Mouse (Mus musculus) heart, postnatal 0 days (tissue): ENCODE data around the gene Lrrn4. TPM values are rescaled to one million over a fixed set of nuclear protein-coding genes. Genes with fewer than 3 reads are reported as not detected.

Experiments used
- ATAC-seq: fragments of 200-750 bp; cut with Nextera tagmentation; 2 replicates; pipeline ENCODE4 v1.8.0; 2017; ENCODE audit warnings: low read depth, moderate number of reproducible peaks, moderate library complexity; ENCODE audit not compliant: insufficient read depth
- DNase-seq: peaks from one replicate; pipeline ENCODE4 v3.0.0-alpha.2; 2016; ENCODE audit warnings: low spot score
- H3K27ac ChIP-seq: fragments of 300-500 bp; sonication (generic); 2 replicates; pipeline ENCODE4 v1.5.1; 2014; ENCODE audit warnings: low read depth, mild to moderate bottlenecking
- H3K27me3 ChIP-seq: fragments of 300-500 bp; sonication (generic); 2 replicates; pipeline ENCODE4 v1.6.1; 2014; ENCODE audit warnings: low read length, mixed read lengths; ENCODE audit not compliant: control insufficient read depth, insufficient read depth
- H3K36me3 ChIP-seq: fragments of 300-500 bp; sonication (generic); replicated peaks from 2 replicates; pipeline ENCODE4 v1.6.1; 2014; ENCODE audit warnings: low read length, mixed read lengths; ENCODE audit not compliant: control insufficient read depth, insufficient read depth
- H3K4me1 ChIP-seq: fragments of 300-500 bp; sonication (generic); 2 replicates; pipeline ENCODE4 v1.6.1; 2014; ENCODE audit warnings: antibody characterized with exemption; ENCODE audit not compliant: control insufficient read depth, insufficient read depth
- H3K4me2 ChIP-seq: fragments of 300-500 bp; sonication (generic); 2 replicates; pipeline ENCODE4 v1.6.1; 2014; ENCODE audit warnings: low read depth, mild to moderate bottlenecking, low read length, moderate library complexity
- H3K4me3 ChIP-seq: fragments of 300-500 bp; sonication (generic); 2 replicates; pipeline ENCODE4 v1.5.1; 2014; ENCODE audit warnings: low read depth, low read length
- H3K9ac ChIP-seq: fragments of 300-500 bp; sonication (generic); replicated peaks from 2 replicates; pipeline ENCODE4 v1.6.1; 2014; ENCODE audit warnings: low read depth, low read length, mixed read lengths
- H3K9me3 ChIP-seq: fragments of 300-500 bp; sonication (generic); replicated peaks from 2 replicates; pipeline ENCODE4 v1.6.1; 2016; ENCODE audit warnings: low read length; ENCODE audit not compliant: control insufficient read depth
- CTCF ChIP-seq: IDR thresholded peaks from 2 replicates; pipeline ENCODE4 v1.5.1; 2016; ENCODE audit warnings: antibody characterized with exemption, control low read depth, low read depth
- EP300 ChIP-seq: IDR thresholded peaks from 2 replicates; pipeline ENCODE4 v1.6.1; 2016; ENCODE audit warnings: antibody characterized with exemption, low read depth
- WGBS: fragments of 180-500 bp; shearing (Covaris S2); extraction: QIAGEN DNeasy Blood & Tissue Kit; methylation state at CpG from one replicate; pipeline ENCODE4 v1.1.7; 2014; 5-methylcytosine and 5-hydroxymethylcytosine counted together
- polyA plus RNA-seq: library from polyadenylated mRNA; unstranded; fragments of >200 nt; fragmentation: Nextera tagmentation; extraction: Ambion mirVana; gene quantifications from 2 replicates; pipeline ENCODE4 v1.2.1, GENCODE M21; 2015
- total RNA-seq: library from RNA; depleted of rRNA; stranded (reverse); fragments of >200 nt; gene quantifications from 2 replicates; pipeline ENCODE4 v1.2.3, GENCODE M21; 2014; ENCODE audit warnings: low replicate concordance; rRNA removed

Lrrn4 gene
- total RNA-seq (19.8 and 25.6 TPM in 2 replicates), polyA plus RNA-seq (8.5 and 8.6 TPM in 2 replicates)

- no peak for ATAC-seq
- no peak within 1 kb of the TSS for H3K27ac ChIP-seq
Measured at GRCm38 (mm10) chr2:132880844-132881645, at the start of gene Lrrn4. Lrrn4 (minus strand) TSS chr2:132880891.

GRCm38 (mm10) chr2:132928999-132929398 is 48.3 kb upstream of the Lrrn4 start:
- ATAC-seq: no peak
- WGBS: 79% methylated on average over 2 of the region's 2 CpGs
- TF ChIP-seq EP300 (no peak), CTCF (no peak)

More at GRCm38 (mm10) chr2:132880844-132881645, at the start of gene Lrrn4:
- Histone ChIP-seq H3K4me1 (no peaks in the 10 kb centered on the region), H3K36me3 (no peaks in the 10 kb centered on the region), H3K4me2 (peak within 1 kb of the TSS; percentile 70), H3K9me3 (no peaks in the 10 kb centered on the region), H3K4me3 (peak within 1 kb of the TSS; percentile 46), H3K27me3 (peaks cover 52% of the 10 kb centered on the region), H3K9ac (no peak within 1 kb of the TSS)
- no peak for DNase-seq
- 17% methylated on average over 12 of the region's 12 CpGs for WGBS
- TF ChIP-seq EP300 (no peak), CTCF (no peak)

GRCm38 (mm10) chr2:132927871-132928270 is 47.2 kb upstream of the Lrrn4 start:
- Histone ChIP-seq H3K36me3 (no peaks in the 10 kb centered on the region), H3K27ac (no peak overlapping the region), H3K9ac (no peak overlapping the region), H3K27me3 (no peaks in the 10 kb centered on the region), H3K9me3 (no peaks in the 10 kb centered on the region), H3K4me2 (no peak overlapping the region), H3K4me1 (no peaks in the 10 kb centered on the region), H3K4me3 (no peak overlapping the region)
- no peak for DNase-seq
- no peak for ATAC-seq
- WGBS: 38% methylated on average over 2 of the region's 2 CpGs
- TF ChIP-seq CTCF (no peak), EP300 (no peak)

More at GRCm38 (mm10) chr2:132928999-132929398, 48.3 kb upstream of the Lrrn4 start:
- Histone ChIP-seq H3K9me3 (no peaks in the 10 kb centered on the region), H3K36me3 (no peaks in the 10 kb centered on the region), H3K4me2 (no peak overlapping the region), H3K4me1 (no peaks in the 10 kb centered on the region), H3K27me3 (no peaks in the 10 kb centered on the region), H3K27ac (no peak overlapping the region), H3K9ac (no peak overlapping the region), H3K4me3 (no peak overlapping the region)
- no peak for DNase-seq

GRCm38 (mm10) chr2:132927298-132927697 is 46.6 kb upstream of the Lrrn4 start:
- H3K4me1 ChIP-seq: no peaks in the 10 kb centered on the region
- no peaks in the 10 kb centered on the region for H3K36me3 ChIP-seq
- H3K27me3 ChIP-seq: no peaks in the 10 kb centered on the region
- no peaks in the 10 kb centered on the region for H3K9me3 ChIP-seq
- DNase-seq (no peak), ATAC-seq (no peak)
- no peak overlapping the region for H3K4me2 ChIP-seq
- no peak overlapping the region for H3K9ac ChIP-seq
- 62% methylated on average over 2 of the region's 2 CpGs for WGBS
- TF ChIP-seq EP300 (no peak), CTCF (no peak)
- no peak overlapping the region for H3K4me3 ChIP-seq
- no peak overlapping the region for H3K27ac ChIP-seq

- 35% methylated on average over 8 of the region's 8 CpGs for WGBS
- Histone ChIP-seq H3K36me3 (no peaks in the 10 kb centered on the region), H3K4me2 (no peak overlapping the region), H3K4me3 (no peak overlapping the region), H3K27ac (no peak overlapping the region), H3K27me3 (no peaks in the 10 kb centered on the region), H3K9ac (no peak overlapping the region), H3K4me1 (no peaks in the 10 kb centered on the region), H3K9me3 (no peaks in the 10 kb centered on the region)
- ATAC-seq: no peak
- no peak for DNase-seq
- TF ChIP-seq CTCF: no peak
- no peak for TF ChIP-seq EP300
Measured at GRCm38 (mm10) chr2:132923290-132924085, 42.8 kb upstream of the Lrrn4 start.
